Mouse (Mus musculus): Measurements from ENCODE around the gene Zdhhc4. TPM values are rescaled to one million over a fixed set of nuclear protein-coding genes. Genes with fewer than 3 reads are reported as not detected.
A peak's percentile ranks its signal among the peaks of the same experiment; 100 is the strongest.

Gene Zdhhc4
- polyA plus RNA-seq, 1 experiment from 2014 or later = 36.4 TPM

DNA sequence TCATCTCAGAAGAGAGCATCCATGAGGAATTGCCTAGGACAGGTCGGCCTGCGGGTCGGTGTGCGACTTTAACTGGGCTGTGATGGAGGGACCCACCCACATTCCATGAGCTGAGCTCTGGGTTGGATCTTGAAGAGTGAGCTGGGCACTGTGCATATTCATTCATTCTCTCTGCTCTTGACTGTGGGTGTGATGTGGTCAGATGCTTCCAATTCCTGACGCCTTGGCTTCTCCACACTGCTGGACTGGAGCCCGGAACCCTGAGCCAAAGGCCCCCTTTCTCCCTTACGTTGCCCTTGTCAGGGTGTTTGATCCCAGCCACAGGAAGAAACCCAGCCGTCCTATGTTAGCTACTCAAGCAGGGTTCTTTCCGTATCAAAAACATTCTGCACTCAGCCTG is 31.1 kb downstream of the Zdhhc4 start:
- Histone ChIP-seq H3K4me3 (replicated peaks) (no peak overlapping the region), H3K4me1 (replicated peaks) (no peaks in the 10 kb centered on the region; the same call in 1 of the 2 replicates), H3K9ac (no peak overlapping the region), H3K9me3 (replicated peaks) (no peaks in the 10 kb centered on the region), H3K27ac (no peak overlapping the region), H3K27me3 (peaks cover 17% of the 10 kb centered on the region), H3K4me2 (no peak overlapping the region), H3K36me3 (peaks cover 44% of the 10 kb centered on the region)
- DNase-seq (no peak), ATAC-seq (ENCODE audit: low read depth) (no peak)
- WGBS (ENCODE audit: insufficient replicate concordance) = 87% methylated on average over 9 of the region's 9 CpGs

DNA sequence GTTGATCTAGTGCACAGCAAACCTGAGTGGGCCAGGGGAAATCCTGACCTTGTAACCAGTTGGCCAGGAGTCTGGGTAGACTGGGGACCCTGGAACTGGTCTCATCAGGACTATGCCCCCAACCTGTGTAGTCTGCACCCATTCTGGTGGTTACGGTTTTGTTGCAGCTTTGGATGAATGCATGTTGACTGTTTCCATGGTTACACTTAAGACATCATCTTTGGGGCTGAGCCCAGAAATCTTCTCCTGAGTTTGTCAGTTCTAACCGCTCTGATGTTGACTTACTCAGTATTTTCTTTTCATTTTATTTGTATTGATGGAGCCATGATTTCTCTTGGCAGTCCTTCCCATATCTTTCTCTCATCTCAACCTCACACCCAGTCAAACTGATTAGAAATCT is 33.7 kb downstream of the Zdhhc4 start:
- no peak overlapping the region for H3K9ac ChIP-seq
- H3K36me3 ChIP-seq = peaks cover 17% of the 10 kb centered on the region
- no peak overlapping the region for H3K4me2 ChIP-seq
- H3K4me1 ChIP-seq (replicated peaks) = no peaks in the 10 kb centered on the region; the same call in 1 of the 2 replicates
- DNase-seq (no peak), ATAC-seq (ENCODE audit: low read depth) (no peak)
- peaks cover 44% of the 10 kb centered on the region for H3K27me3 ChIP-seq
- H3K4me3 ChIP-seq (replicated peaks) = no peak overlapping the region
- H3K27ac ChIP-seq = no peak overlapping the region
- 81% methylated on average over 2 of the region's 2 CpGs for WGBS (ENCODE audit: insufficient replicate concordance)
- H3K9me3 ChIP-seq (replicated peaks) = no peaks in the 10 kb centered on the region

DNA sequence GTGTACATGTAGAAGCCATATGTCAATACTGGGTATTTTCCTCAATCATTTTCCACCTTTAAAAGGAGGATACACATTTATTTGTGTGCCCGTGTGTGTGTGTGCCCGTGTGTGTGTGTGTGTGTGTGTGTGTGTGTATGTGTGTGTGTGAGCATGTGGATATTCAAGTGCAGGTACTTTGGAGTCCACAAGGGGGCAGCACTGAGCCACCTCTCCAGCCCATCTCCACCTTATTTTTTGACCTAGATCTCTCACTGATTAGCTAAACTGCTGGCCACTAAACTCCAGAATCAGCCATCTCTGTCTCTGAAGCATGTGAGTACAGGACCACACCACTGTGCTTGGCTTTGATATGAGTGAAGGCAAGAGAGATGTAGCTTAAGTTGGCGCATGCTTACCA is 34.2 kb downstream of the Zdhhc4 start:
- DNase-seq (no peak), ATAC-seq (ENCODE audit: low read depth) (no peak)
- peaks cover 13% of the 10 kb centered on the region for H3K36me3 ChIP-seq
- WGBS (ENCODE audit: insufficient replicate concordance) = 81% methylated on average over 3 of the region's 3 CpGs
- no peak overlapping the region for H3K9ac ChIP-seq
- no peak overlapping the region for H3K27ac ChIP-seq
- H3K27me3 ChIP-seq = peaks cover 48% of the 10 kb centered on the region
- H3K4me3 ChIP-seq (replicated peaks) = no peak overlapping the region
- H3K9me3 ChIP-seq (replicated peaks) = no peaks in the 10 kb centered on the region
- H3K4me2 ChIP-seq = no peak overlapping the region
- H3K4me1 ChIP-seq (replicated peaks) = no peaks in the 10 kb centered on the region; the same call in 1 of the 2 replicates

DNA sequence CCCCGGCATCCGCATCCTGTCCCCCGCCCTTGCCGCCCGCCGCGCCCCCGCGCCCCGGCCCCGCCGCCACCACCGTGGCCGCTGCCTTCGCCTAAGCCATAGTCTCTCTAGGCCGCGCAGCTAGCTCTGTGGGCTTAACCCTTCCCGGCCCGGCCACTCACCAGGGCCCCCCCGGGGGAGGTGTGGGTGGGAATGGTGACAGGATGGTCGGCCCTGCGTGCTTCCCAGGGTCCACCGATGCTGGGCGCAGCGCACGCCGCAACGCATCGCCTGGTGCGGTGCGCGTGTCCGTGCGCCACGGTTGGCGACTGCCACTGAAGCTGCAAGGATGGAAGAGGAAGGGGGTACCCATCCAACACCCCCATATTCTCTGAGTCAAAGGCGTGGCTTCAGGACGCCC is 35.7 kb downstream of the Zdhhc4 start, which contains the start of gene Zfp853:
Gene Zfp853 (minus strand): TSS at position 220 of the 400 bp plus-strand sequence.
- Histone ChIP-seq H3K4me1 (replicated peaks) (peaks cover 4% of the 10 kb centered on the region), H3K27ac (no peak within 1 kb of the TSS), H3K4me3 (replicated peaks) (peak within 1 kb of the TSS; percentile 43), H3K4me2 (peak within 1 kb of the TSS; percentile 57), H3K36me3 (no peaks in the 10 kb centered on the region; the same call in 1 of the 2 replicates), H3K9ac (no peak within 1 kb of the TSS), H3K27me3 (peaks cover 63% of the 10 kb centered on the region), H3K9me3 (replicated peaks) (no peaks in the 10 kb centered on the region)
- DNase-seq = no peak
- WGBS (ENCODE audit: insufficient replicate concordance) = 8% methylated on average over 32 of the region's 38 CpGs
- ATAC-seq (ENCODE audit: low read depth) = no peak

GRCm38 (mm10) chr5:143292879-143293278 is 36.2 kb downstream of the Zdhhc4 start:
- Histone ChIP-seq H3K4me1 (replicated peaks) (peaks cover 9% of the 10 kb centered on the region), H3K27me3 (peaks cover 68% of the 10 kb centered on the region), H3K9ac (no peak overlapping the region), H3K27ac (no peak overlapping the region), H3K4me3 (replicated peaks) (peak overlapping the region; percentile 43), H3K9me3 (replicated peaks) (no peaks in the 10 kb centered on the region), H3K36me3 (no peaks in the 10 kb centered on the region), H3K4me2 (peak overlapping the region; percentile 57)
- DNase-seq (no peak), ATAC-seq (ENCODE audit: low read depth) (no peak)
- 4% methylated on average over 19 of the region's 19 CpGs for WGBS (ENCODE audit: insufficient replicate concordance)

DNA sequence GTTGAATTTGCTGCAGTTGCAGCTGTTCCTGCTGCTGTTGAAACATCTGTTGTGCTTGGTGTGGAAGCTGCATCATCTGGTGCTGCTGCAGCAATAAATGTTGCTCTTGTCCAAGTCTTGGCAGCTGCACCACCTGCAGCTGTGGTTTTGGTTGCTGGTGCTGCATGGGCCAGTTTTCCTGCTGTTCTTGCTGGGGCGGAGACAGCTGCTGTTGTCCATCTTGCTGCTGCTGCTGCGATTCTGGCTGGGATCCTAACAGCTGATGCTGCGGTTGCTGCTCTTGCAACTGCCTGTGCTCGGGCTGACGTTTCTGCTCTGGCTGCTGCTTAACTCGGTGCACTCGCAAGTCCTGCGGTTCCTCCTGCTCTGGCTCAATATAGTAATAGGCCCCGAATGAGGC is 39.8 kb downstream of the Zdhhc4 start:
- Histone ChIP-seq H3K4me2 (no peak overlapping the region), H3K27me3 (peaks cover 99% of the 10 kb centered on the region), H3K4me1 (replicated peaks) (peaks cover 16% of the 10 kb centered on the region), H3K36me3 (no peaks in the 10 kb centered on the region), H3K9ac (no peak overlapping the region), H3K9me3 (replicated peaks) (no peaks in the 10 kb centered on the region), H3K4me3 (replicated peaks) (no peak overlapping the region), H3K27ac (no peak overlapping the region)
- ATAC-seq (ENCODE audit: low read depth) (no peak), DNase-seq (no peak)
- 57% methylated on average over 9 of the region's 9 CpGs for WGBS (ENCODE audit: insufficient replicate concordance)

GRCm38 (mm10) chr5:143288378-143288911 is 40.6 kb downstream of the Zdhhc4 start:
- Histone ChIP-seq H3K4me3 (replicated peaks) (peak overlapping the region; percentile 33), H3K4me2 (peak overlapping the region; percentile 49)

GRCm38 (mm10) chr5:143287774-143288328 is 41.2 kb downstream of the Zdhhc4 start:
- Histone ChIP-seq H3K27ac (no peak overlapping the region), H3K4me3 (replicated peaks) (peak overlapping the region; percentile 33), H3K4me1 (replicated peaks) (peaks cover 16% of the 10 kb centered on the region), H3K9me3 (replicated peaks) (no peaks in the 10 kb centered on the region), H3K36me3 (no peaks in the 10 kb centered on the region), H3K27me3 (peaks cover 85% of the 10 kb centered on the region), H3K9ac (no peak overlapping the region), H3K4me2 (peak overlapping the region; percentile 49)
- no peak for DNase-seq
- ATAC-seq (ENCODE audit: low read depth) = no peak
- WGBS (ENCODE audit: insufficient replicate concordance) = 3% methylated on average over 48 of the region's 48 CpGs

More at GRCm38 (mm10) chr5:143288378-143288911, 40.6 kb downstream of the Zdhhc4 start:
- no peak for ATAC-seq (ENCODE audit: low read depth)
- H3K36me3 ChIP-seq = no peaks in the 10 kb centered on the region
- no peaks in the 10 kb centered on the region for H3K9me3 ChIP-seq (replicated peaks)
- peaks cover 16% of the 10 kb centered on the region for H3K4me1 ChIP-seq (replicated peaks)
- DNase-seq = no peak
- no peak overlapping the region for H3K9ac ChIP-seq
- no peak overlapping the region for H3K27ac ChIP-seq
- WGBS (ENCODE audit: insufficient replicate concordance) = 12% methylated on average over 9 of the region's 9 CpGs
- H3K27me3 ChIP-seq = peaks cover 91% of the 10 kb centered on the region

DNA sequence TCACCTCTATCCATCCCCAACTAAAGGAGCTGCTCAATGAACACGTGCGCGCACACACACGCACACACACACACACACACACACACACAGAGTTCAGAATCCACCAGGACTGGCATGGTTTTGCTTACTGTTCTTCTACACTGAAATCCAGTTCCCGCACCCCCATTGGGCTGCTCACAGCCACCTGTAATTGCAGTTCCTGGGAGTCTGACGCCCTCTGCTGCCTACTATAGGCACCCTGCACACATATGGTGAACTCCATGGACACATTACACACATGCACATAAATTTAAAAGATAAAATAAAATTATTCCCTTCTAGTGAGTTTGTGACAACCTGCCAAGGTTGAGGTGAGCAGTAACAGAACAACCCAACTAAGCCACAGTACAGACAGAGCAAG is 44.3 kb downstream of the Zdhhc4 start:
- no peaks in the 10 kb centered on the region for H3K9me3 ChIP-seq (replicated peaks)
- DNase-seq (no peak), ATAC-seq (ENCODE audit: low read depth) (no peak)
- WGBS (ENCODE audit: insufficient replicate concordance) = 40% methylated on average over 6 of the region's 6 CpGs
- no peaks in the 10 kb centered on the region for H3K36me3 ChIP-seq
- H3K9ac ChIP-seq = no peak overlapping the region
- no peak overlapping the region for H3K4me2 ChIP-seq
- no peak overlapping the region for H3K4me3 ChIP-seq (replicated peaks)
- H3K4me1 ChIP-seq (replicated peaks) = peaks cover 16% of the 10 kb centered on the region
- H3K27ac ChIP-seq = no peak overlapping the region
- peaks cover 63% of the 10 kb centered on the region for H3K27me3 ChIP-seq

- H3K27me3 ChIP-seq = peaks cover 49% of the 10 kb centered on the region
- no peaks in the 10 kb centered on the region for H3K36me3 ChIP-seq
- ATAC-seq (ENCODE audit: low read depth) (no peak), DNase-seq (no peak)
- H3K4me3 ChIP-seq (replicated peaks) = no peak overlapping the region
- H3K9ac ChIP-seq = no peak overlapping the region
- H3K4me1 ChIP-seq (replicated peaks) = no peaks in the 10 kb centered on the region
- no peaks in the 10 kb centered on the region for H3K9me3 ChIP-seq (replicated peaks)
- WGBS (ENCODE audit: insufficient replicate concordance) = 40% methylated on average over 10 of the region's 10 CpGs
- no peak overlapping the region for H3K4me2 ChIP-seq
- H3K27ac ChIP-seq = no peak overlapping the region
Measured at GRCm38 (mm10) chr5:143279247-143279646, 49.8 kb downstream of the Zdhhc4 start.

- ATAC-seq (ENCODE audit: low read depth) (no peak), DNase-seq (no peak)
- Histone ChIP-seq H3K9me3 (replicated peaks) (no peaks in the 10 kb centered on the region), H3K4me3 (replicated peaks) (no peak overlapping the region), H3K27me3 (peaks cover 57% of the 10 kb centered on the region), H3K27ac (no peak overlapping the region), H3K4me2 (no peak overlapping the region), H3K4me1 (replicated peaks) (no peaks in the 10 kb centered on the region), H3K9ac (no peak overlapping the region), H3K36me3 (no peaks in the 10 kb centered on the region)
- 26% methylated on average over 5 of the region's 5 CpGs for WGBS (ENCODE audit: insufficient replicate concordance)
Measured at GRCm38 (mm10) chr5:143275761-143276160, 53.3 kb downstream of the Zdhhc4 start.
